Mouse (Mus musculus): ENCODE results near the gene Gm1110. TPM values are rescaled to one million over a fixed set of nuclear protein-coding genes. Genes with fewer than 3 reads are reported as not detected.
"Not testable (repeated sequence)": the region's sequence is repeated elsewhere in the genome, so short reads cannot be mapped to it uniquely, and the experiment has no call there.

The Gm1110 gene
- total RNA-seq (2021) = not detected
- not detected in 2 replicates for polyA plus RNA-seq (2012; rRNA removed)
- long read RNA-seq = 0 reads

DNA sequence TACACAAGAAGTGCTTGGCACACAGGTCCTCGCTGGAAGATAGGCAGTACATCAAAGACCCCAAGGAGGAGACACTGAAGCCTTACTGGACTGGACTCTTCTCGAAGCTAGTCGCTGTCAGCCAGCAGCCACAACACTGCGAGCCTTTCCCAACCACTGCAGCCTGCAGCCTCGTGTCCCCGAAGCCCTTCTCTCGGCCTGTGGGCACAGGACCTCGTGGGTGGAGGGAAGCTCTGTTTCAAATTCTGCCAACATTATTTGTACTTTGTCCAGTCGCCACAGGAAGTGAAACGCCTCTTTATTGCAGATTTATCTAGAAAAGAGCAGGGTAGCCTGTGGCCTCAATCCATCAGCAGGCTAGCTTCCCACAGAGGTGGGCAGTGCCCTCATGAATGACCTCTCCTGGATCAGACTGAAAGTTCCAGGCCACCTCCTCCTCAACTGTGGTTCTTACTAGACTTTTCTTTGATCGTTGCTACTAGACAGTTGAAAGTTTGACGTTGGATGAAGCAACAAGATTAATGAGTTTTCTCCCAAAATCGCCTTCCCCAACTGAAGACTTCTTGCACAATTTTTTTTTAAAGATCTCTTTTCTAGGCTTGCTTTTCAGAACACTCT lies at the start of gene Gm1110:
TSS of gene Gm1110 (minus strand) at position 203 of the 618 bp plus-strand sequence.
- peak; percentile 8 for DNase-seq

DNA sequence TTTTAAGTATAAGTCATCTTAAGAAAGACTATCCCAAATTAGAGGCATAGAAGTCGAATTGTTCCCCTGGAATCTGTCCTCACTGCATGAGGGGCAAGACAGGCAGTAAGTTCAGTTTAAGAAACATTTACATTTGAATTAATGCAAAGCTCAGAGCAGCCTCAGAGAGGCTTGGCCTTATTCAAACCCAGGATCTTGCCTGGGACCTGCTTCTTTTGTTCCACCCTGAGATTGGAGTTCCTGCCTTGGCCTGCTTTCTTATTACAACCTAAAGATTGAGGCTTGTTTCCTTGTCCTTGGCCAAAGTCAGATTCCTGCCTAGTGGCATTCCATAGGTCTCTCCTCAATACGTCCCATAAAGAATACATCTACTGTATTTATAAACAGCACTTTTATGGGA lies 24.9 kb upstream of the Gm1110 start:
- no peak for DNase-seq

DNA sequence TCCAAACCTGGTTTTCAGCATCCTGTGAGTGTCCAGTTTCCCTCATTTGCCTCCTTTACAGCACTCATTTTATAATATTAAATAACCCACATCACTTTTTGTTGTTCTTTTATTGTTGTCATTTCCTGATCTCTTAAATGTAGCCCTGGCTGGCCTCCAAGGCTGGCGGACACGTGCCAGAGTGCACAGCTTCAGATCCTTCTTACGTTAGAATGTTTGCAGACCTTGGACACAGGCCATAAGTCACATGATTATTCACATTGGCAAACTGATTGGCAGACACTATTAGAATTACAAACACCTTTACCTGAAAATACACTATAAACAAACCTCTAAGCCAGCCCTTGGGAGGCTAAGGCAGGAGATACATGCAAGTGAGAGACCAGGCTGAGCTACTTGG lies 1.2 kb upstream of the Gm1110 start:
- peak; percentile 59 for DNase-seq

DNA sequence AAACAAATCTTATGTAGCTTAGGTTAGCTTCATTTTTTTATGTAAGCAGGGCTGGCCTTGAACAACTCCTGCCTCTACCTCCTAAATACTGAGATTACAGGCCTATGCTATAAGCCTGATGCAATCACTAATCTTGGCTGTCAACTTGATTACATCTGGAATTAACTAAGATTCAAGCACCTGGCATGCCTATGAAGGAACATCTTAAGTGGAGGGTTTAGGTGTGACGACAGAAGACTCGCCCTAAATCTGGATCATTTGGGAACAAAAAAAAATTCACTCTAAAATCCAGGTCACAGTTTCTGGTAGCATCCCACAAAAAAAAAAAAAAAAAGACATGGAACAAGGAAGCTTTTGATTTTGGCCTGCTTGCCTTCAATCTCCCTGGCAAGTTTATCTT lies 3.1 kb downstream of the Gm1110 start:
- no peak for DNase-seq

DNA sequence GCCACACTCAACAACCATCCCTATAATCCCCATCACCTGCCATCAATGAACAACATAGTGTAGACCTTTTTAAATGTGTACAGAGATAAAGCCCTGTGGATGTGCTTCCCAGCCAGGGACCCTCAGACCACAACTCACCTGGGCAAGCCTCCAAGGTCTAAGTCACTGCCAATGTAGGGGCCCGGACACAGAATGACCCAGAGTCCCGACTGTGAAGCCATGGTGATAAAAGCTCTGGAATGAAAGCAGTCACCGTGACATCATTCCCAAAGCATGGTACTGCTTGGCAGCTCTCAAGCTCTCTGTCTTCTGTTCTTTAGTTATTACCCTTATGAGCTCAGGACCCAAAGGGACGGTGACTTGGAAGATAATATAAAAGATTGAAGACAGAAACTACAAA lies 9.8 kb downstream of the Gm1110 start:
- no peak for DNase-seq

DNA sequence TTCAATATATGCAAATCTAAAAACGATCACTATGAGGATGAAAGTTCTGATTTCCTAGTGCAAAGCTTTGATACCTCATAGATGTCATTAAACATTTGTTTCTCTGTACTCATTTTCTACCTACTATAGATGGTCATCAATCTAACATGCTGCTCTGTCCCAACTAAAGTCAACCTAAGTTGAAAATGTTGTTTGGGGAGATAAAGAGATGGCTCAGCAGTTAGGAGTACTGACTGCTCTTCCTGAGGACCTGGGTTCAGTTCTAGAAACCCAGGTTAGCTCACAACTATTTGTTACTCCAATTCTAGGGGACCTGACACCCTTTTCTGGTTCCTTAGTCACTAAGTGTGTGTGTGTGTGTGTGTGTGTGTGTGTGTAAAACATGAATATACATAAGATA lies 11.7 kb downstream of the Gm1110 start:
- DNase-seq = no peak

DNA sequence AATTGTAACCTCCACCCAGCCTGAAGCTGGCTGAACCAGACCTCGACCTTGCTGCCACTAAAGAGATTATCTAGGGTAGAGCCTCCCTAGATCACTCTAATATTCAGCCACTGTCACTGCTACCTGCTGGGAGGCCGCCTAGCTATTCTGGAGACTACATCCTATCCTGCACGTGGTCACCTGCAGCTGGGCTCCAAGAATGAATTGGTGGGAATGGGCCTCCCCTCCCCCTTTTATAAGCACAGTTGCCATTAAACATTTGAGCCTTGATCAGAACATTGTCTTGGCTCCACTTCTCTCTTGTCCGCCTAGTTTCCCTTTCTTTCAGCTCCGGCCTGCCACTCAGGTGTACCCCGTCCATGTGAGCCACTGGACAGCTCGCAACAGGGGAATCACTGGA lies 53.1 kb downstream of the Gm1110 start:
- DNase-seq = not testable (repeated sequence)

DNA sequence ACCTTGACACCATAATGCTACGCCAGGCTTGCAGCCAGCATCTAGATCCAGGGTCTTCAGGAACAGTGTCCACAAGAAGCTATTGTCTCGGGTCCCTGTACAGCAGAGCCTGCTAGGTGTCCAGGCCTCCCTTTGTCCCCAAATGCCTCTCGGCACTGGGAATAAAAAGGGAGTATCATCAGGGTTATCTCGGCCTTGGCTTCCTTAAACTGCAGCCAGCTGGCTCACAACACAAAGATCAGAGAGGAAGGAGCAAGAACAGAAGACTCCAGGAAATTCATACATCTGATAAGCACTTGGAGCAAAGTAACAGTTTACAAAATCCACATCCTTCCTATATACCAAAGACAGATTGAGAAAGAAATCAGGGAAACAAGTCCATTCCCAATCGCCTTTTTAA lies 62.2 kb downstream of the Gm1110 start, which contains the start of gene Glb1l3:
TSS of gene Glb1l3 (minus strand) at position 140 of the 400 bp plus-strand sequence.
- peak; percentile 54 for DNase-seq

DNA sequence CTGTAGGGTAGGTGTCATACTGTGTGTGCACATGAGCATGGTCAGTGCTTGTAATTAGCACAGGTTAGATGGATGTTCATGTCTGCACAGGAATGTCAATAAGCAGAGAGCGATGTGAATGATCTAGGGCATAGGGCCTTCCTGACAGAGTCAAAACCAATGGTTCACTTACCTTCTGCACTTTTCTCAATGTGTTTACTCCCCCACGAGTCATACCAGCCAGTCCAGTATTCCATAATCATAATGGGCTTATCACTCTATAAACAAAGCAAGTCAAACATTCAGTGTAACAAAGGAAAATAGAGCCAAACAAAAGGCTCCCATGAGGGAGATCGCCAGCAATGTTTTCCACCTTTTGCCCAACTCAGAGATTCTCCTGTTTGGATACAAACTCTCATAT lies 91.8 kb downstream of the Gm1110 start:
- DNase-seq = no peak

Other genes with a start within 250 kb of the Gm1110 start
- 1 to 10 TPM in 1 of 2 experiments, under 1 TPM in 1; 0.84 to 1.3 TPM for gene B3gat1, start 189.4 kb downstream of the Gm1110 start, total RNA-seq (2021)
- gene B3gat1, start 189.4 kb downstream of the Gm1110 start, polyA plus RNA-seq (2012; rRNA removed) = 1.0 and 1.9 TPM in 2 replicates
- 10 to 100 TPM in 1 of 2 experiments, 1 to 10 TPM in 1; 7.1 to 15.9 TPM for gene Glb1l2, start 116.6 kb downstream of the Gm1110 start, total RNA-seq (2021)
- 8.7 and 9.9 TPM in 2 replicates for gene Glb1l2, start 116.6 kb downstream of the Gm1110 start, polyA plus RNA-seq (2012; rRNA removed)
- under 1 TPM; 0.62 to 0.92 TPM for gene Glb1l3, start 62.2 kb downstream of the Gm1110 start, total RNA-seq (2021)
- 2.3 and 2.8 TPM in 2 replicates for gene Glb1l3, start 62.2 kb downstream of the Gm1110 start, polyA plus RNA-seq (2012; rRNA removed)
- gene Acad8, start 76.5 kb upstream of the Gm1110 start, total RNA-seq (2021) = 10 to 100 TPM; 54.2 to 69.9 TPM
- gene Acad8, start 76.5 kb upstream of the Gm1110 start, polyA plus RNA-seq (2012; rRNA removed) = 13.3 and 15.9 TPM in 2 replicates
- 10 to 100 TPM; 40.0 to 44.9 TPM for gene Thyn1, start 76.6 kb upstream of the Gm1110 start, total RNA-seq (2021)
- gene Thyn1, start 76.6 kb upstream of the Gm1110 start, polyA plus RNA-seq (2012; rRNA removed) = 2.6 and 3.0 TPM in 2 replicates
- 10 to 100 TPM; 34.4 to 38.0 TPM for gene Vps26b, start 107.0 kb upstream of the Gm1110 start, total RNA-seq (2021)
- 46.6 and 51.2 TPM in 2 replicates for gene Vps26b, start 107.0 kb upstream of the Gm1110 start, polyA plus RNA-seq (2012; rRNA removed)
- 10 to 100 TPM; 10.9 to 12.2 TPM for gene Ncapd3, start 107.1 kb upstream of the Gm1110 start, total RNA-seq (2021)
- gene Ncapd3, start 107.1 kb upstream of the Gm1110 start, polyA plus RNA-seq (2012; rRNA removed) = 12.1 and 13.5 TPM in 2 replicates
- 10 to 100 TPM; 29.8 to 35.7 TPM for gene Jam3, start 232.3 kb upstream of the Gm1110 start, total RNA-seq (2021)
- 19.2 and 23.5 TPM in 2 replicates for gene Jam3, start 232.3 kb upstream of the Gm1110 start, polyA plus RNA-seq (2012; rRNA removed)

Data from adrenal gland, adult 2 months (tissue).